Mouse (Mus musculus) liver, adult 2 months (tissue): ENCODE data around the gene Atxn2l.
"Not testable (repeated sequence)": the region's sequence is repeated elsewhere in the genome, so short reads cannot be mapped to it uniquely, and the experiment has no call there.

Experiments
- CTCF ChIP-seq: fragments of 200-500 bp; IDR thresholded peaks from 2 replicates; pipeline ENCODE4 v1.5.1; 2011; ENCODE audit warnings: low read depth, low read length, control low read depth
- POLR2A ChIP-seq: fragments of 200-500 bp; IDR thresholded peaks from 2 replicates; pipeline ENCODE4 v1.6.1; 2011; ENCODE audit warnings: low read length, control low read depth; ENCODE audit not compliant: insufficient read depth; ENCODE audit errors: extremely low read depth

- not testable (repeated sequence) for TF ChIP-seq CTCF, POLR2A
Observed at GRCm38 (mm10) chr7:126487617-126488385, 15.4 kb downstream of the Atxn2l start.
